Mouse (Mus musculus) macrophage (primary cell): Measurements from ENCODE around the gene Olfr170. TPM values are rescaled to one million over a fixed set of nuclear protein-coding genes. Genes with fewer than 3 reads are reported as not detected.
"Not testable (repeated sequence)": the region's sequence is repeated elsewhere in the genome, so short reads cannot be mapped to it uniquely, and the experiment has no call there.

Source experiments
- H3K27ac ChIP-seq: fragments of 350-480 bp; formaldehyde crosslinking; 2 replicates; pipeline ENCODE4 v1.9.0; 2021
- H3K36me3 ChIP-seq: fragments of 350-480 bp; formaldehyde crosslinking; 2 replicates; pipeline ENCODE4 v1.9.0; 2021; ENCODE audit errors: inconsistent target
- H3K4me3 ChIP-seq: fragments of 350-480 bp; formaldehyde crosslinking; 2 replicates; pipeline ENCODE4 v1.9.0; 2021; ENCODE audit errors: inconsistent target
- H3K79me2 ChIP-seq: fragments of 350-480 bp; formaldehyde crosslinking; 2 replicates; pipeline ENCODE4 v1.9.0; 2021; ENCODE audit errors: inconsistent target
- WGBS: methylation state at CpG from one replicate; pipeline ENCODE4 v1.1.7; 2026; ENCODE audit warnings: inconsistent platforms; ENCODE audit not compliant: missing documents; 5-methylcytosine and 5-hydroxymethylcytosine counted together
- polyA plus RNA-seq: library from polyadenylated mRNA; stranded (reverse); fragments of 250-400 nt; gene quantifications from 3 replicates; pipeline ENCODE4 v1.2.4, GENCODE M21; 2018; ENCODE audit warnings: inconsistent platforms
- total RNA-seq, 78 experiments: library from RNA; depleted of rRNA; stranded (reverse); fragments of 250-400 nt; gene quantifications; 1 replicate in 9 of 78; 2 replicates in 24 of 78; 3 replicates in 43 of 78; 4 replicates in 2 of 78; pipeline ENCODE4 v1.2.4; 2018; ENCODE audit warnings: inconsistent platforms in 56 of 78

Gene Olfr170
- total RNA-seq (2018; cell fraction: chromatin; rRNA removed), result not detected
- not detected for total RNA-seq (2018; cell fraction: cytosol; rRNA removed)
- not detected for total RNA-seq (2018; cell fraction: nucleus; rRNA removed)
- not detected in 3 replicates for polyA plus RNA-seq

DNA sequence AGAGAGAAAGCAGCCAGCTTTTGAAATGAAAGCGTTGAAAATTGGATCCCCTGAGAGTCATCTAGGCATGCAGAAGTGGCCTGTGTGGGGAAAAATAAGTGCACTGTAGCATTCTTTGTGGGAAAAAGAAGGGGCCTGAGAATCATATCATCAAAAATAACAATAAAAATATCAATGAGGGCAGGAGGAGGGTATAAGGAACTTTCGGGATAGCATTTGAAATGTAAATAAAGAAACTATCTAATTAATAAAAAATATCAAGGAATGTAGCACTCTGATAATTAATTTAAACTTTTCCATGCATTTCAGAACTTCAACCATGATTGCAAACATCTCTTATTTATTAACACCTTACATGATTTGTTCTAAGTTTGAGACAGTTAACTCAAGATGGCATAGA is at the start of gene Olfr170:
TSS of gene Olfr170 (minus strand) at position 101 of the 400 bp plus-strand sequence.
- H3K27ac ChIP-seq, H3K4me3 ChIP-seq: not testable (repeated sequence)
- whole genome bisulfite sequencing, result 86% methylated on average over 1 of the region's 2 CpGs

DNA sequence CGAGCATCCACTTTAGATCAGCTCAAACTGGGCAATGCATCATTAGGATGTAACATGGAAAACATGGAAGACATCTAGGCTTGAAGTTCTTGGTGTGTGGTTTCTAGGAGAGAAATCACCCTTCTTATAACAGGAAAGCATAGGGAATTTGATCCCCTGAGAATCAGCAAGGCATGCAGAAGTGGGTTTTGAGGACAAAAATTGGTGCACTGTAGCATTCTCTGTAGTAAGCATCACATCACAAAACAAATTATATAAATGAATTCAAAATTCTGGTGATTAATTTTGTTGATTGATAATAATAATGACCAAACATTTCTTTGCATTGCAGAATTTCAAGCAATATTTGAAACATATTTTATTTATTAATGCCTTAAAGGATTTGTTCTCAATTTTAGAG is 18.1 kb upstream of the Olfr170 start, which contains the start of gene Olfr171:
TSS of gene Olfr171 (minus strand) at position 101 of the 400 bp plus-strand sequence.
- Histone ChIP-seq H3K4me3 (no peak within 1 kb of the TSS), H3K79me2 (no peaks in the 10 kb centered on the region), H3K36me3 (no peaks in the 10 kb centered on the region), H3K27ac (no peak within 1 kb of the TSS)
- 100% methylated on average over 1 of the region's 1 CpGs for WGBS

More for the DNA sequence above, at the start of gene Olfr170:
- not testable (repeated sequence) for H3K79me2 ChIP-seq, H3K36me3 ChIP-seq

DNA sequence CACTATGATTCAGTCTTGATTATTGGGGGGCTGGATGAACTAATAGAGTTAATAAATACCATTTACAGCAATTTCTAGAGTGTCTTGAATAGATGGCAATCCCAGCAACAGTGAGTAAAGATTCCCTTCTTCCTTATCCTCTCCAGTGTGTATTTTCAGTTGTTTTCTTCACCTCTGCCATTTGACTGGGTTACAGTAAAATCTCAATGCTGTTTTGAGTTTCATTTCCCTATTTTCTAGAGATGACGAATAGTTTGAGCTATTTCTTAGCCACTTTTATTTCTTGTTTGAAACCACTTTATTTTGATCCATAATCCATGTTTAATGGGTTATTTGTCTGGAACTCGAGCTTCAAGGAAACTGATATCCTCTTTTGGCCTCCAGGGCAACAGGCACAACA is 8.5 kb downstream of the Olfr170 start:
- no peak overlapping the region for H3K27ac ChIP-seq
- 11% methylated on average over 2 of the region's 2 CpGs for WGBS
- H3K79me2 ChIP-seq, result no peaks in the 10 kb centered on the region
- H3K4me3 ChIP-seq, result no peak overlapping the region
- no peaks in the 10 kb centered on the region for H3K36me3 ChIP-seq

DNA sequence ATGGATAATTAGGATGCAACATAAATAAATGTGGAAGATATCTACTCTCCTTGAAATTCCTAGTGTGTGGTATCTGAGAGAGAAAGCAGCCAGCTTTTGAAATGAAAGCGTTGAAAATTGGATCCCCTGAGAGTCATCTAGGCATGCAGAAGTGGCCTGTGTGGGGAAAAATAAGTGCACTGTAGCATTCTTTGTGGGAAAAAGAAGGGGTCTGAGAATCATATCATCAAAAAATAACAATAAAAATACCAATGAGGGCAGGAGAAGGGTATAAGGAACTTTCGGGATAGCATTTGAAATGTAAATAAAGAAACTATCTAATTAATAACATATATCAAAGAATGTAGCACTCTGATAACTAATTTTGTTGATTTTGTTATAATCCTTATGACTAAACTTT is 40.0 kb downstream of the Olfr170 start, which contains the start of gene Olfr169:
TSS of gene Olfr169 (minus strand) at position 101 of the 400 bp plus-strand sequence.
- H3K27ac ChIP-seq, H3K79me2 ChIP-seq, H3K36me3 ChIP-seq, H3K4me3 ChIP-seq: not testable (repeated sequence)
- WGBS, result no CpG with 5 or more reads among the region's 2 CpGs

Other genes starting within 250 kb of the Olfr170 start
- not detected in 3 replicates for gene Olfr165, start 188.7 kb downstream of the Olfr170 start, polyA plus RNA-seq
- not detected in 3 replicates for gene Olfr166, start 128.2 kb downstream of the Olfr170 start, polyA plus RNA-seq
- not detected in 3 replicates for gene Olfr167, start 89.6 kb downstream of the Olfr170 start, polyA plus RNA-seq
- not detected in 3 replicates for gene Olfr168, start 76.3 kb downstream of the Olfr170 start, polyA plus RNA-seq
- not detected in 3 replicates for gene Olfr169, start 40.1 kb downstream of the Olfr170 start, polyA plus RNA-seq
- not detected in 3 replicates for gene Olfr171, start 18.0 kb upstream of the Olfr170 start, polyA plus RNA-seq
- gene Lamp3, start 94.5 kb upstream of the Olfr170 start, polyA plus RNA-seq, result not detected in 3 replicates
- gene B3gnt5, start 148.3 kb upstream of the Olfr170 start, polyA plus RNA-seq, result 0.46 to 1.4 TPM (median 0.54 TPM) in 3 replicates